Mouse (Mus musculus) megakaryocyte, embryonic 14.5 days (primary cell): ENCODE measurements at regions not wholly inside any gene's neighbourhood (a gene's known extent, or its start where the extent isn't known, plus 50 kb on each side); places are given as distances from the start of the nearest gene placed in this dataset.

Experiments used
- FLI1 ChIP-seq: IDR thresholded peaks from 2 replicates; pipeline ENCODE4 v1.6.1; 2012; ENCODE audit warnings: low read length, inconsistent platforms, mixed read lengths
- GATA1 ChIP-seq: IDR thresholded peaks from 3 replicates; pipeline ENCODE4 v1.6.1; 2012; ENCODE audit warnings: mixed read lengths, low read length, inconsistent platforms, borderline replicate concordance

DNA sequence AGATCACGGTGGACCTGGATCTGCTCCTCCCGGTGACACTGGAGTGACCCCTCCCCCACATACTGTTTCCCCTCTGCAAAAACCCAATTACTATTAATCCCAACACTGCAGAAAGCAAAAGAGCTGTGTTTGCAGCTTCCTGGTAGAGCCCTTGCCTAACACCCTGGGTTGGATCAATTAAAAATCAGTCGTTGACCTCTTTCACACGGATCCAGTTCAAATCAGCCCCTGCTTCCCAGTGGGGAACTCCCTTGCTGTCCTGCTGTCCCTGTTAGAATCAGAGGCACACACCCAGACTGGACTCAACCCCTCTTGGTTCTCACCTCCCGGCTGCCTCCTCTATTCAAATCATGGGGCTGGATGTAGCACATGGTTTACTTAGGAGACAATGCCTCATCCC, 126.6 kb downstream of the Syk start:
- TF ChIP-seq GATA1 = no peak
- no peak for TF ChIP-seq FLI1
